Mouse (Mus musculus) T-helper 17 cell (primary cell): ENCODE results near the gene Nfix.

Source experiments
- in situ Hi-C, 2 experiments: fragments of 300-600 bp; cut with MboI, MseI; formaldehyde crosslinking; loops; 1 replicate in 1 of 2; 2 replicates in 1 of 2; pipeline ENCODE4 v1.15.1; 2025; ENCODE audit warnings: high pct_unique_total_duplicates in 2 of 2

Gene Nfix

DNA sequence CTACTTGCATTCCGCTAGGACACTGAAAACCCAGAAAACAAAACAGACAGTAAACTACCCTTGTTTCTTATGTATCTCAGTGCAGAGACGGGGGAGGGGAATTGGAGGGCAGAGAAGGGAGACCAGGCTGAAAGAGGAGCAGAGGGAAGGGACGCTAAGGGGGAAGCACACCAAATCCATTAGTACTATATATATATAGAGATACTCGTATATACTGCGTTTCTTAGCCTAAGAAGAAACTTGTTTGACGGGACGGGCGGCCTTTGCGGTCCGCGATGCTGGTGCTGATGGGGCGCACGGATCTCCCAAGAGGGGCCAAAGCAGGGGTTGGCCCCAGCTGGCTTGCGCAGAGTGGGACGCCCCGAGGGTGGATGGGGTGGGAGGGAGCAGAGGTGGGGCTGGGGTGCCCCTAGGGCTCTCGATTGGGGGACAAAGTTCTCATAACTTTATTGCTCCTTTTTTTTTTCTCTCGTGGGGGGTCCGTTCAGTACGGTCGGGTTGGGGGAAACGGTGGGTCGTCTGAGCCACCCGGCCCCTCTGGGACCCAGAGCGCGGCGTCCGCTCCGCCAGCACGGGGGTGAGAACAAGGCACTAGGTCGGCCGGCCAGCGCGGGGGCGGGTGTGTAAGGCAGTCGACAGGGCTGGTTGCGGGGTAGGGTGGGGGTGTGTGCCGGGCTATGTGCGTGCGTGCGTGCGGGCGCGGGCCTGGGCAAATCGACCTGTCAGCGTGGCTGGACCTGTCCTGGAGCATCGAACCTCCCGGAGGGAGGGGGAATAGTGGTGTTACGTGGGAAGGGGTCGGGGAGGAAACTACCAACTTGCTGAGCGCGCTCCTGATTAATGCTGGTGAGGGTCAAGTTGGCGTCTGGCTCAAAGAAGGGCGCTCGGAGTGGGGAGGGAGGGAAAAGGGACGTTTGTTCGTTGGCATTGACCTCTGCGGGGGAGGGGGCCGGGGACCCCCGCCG, 95.0 kb downstream of the Nfix start:
- in situ Hi-C loops, result no loop called here

DNA sequence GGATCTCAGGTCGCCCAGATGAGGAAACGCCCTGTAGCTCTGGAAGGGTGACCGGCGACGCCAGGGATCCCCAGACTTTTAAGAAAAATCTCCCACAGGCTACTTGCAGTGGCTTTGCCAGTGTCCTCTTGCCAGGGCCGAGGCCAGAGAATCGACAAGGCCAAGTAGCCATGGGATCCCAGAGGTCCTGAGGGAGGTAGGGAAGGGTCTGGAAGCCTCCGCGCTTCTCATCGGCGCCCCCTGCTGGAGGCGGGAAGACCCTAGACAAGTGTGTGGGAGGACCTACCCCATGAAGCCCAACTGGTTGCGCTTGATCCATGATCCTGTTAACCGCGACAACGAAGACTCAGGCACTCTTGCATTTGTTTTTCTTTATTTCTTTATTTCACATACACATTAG, 95.8 kb downstream of the Nfix start:
- in situ Hi-C loops, result no loop called here

DNA sequence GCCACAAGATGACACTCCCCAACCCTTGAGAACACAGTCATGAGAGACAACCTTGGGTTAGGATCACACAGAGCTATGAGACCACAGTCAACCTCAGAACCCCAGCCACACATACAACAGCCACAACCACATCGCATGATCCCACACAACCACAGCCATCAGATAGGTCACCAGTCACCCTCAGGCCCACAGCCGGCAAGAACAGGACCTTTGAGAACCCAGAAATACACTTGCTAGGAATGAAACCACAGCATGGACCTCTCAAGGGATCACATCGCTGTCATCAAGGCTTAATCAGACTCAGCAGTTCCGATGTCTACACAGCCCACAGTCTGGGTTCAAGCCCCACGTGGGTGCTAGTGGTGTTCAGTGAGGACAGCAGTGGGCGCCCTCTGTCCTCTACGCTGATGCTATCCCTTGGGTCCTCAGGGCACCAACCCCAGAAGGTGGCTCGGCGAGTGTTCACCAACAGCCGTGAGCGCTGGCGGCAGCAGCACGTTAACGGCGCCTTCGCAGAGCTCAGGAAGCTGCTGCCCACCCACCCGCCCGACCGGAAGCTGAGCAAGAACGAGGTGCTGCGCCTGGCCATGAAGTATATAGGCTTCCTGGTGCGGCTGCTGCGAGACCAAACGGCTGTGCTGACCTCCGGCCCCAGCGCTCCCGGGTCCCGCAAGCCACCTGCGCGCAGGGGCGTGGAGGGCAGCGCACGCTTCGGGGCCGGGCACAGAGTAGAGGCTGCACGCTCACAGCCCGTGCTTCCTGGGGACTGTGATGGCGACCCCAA, 96.5 kb downstream of the Nfix start:
- in situ Hi-C loops, result no loop called here

DNA sequence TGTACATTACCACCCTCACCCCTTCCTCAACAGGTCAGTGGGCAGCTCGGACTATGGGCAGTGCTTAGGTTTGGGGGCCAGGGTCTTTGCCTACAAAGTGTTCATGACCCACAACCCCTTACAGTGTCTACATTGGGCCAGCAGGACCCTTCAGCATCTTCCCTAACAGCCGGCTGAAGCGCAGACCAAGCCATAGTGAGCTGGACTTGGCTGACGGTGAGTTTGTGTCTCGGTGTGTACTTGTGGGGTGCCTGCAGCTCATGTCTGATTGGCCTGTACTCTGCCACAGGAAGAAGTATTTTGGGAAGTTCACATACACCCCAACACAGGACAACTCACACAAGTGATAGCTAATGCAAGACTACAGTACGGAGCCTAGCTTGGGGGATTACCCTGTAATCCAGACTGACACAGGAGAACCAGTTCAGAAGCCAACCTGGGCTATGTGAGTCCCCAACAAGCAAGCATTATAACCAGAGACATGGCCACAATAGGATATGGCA, 97.1 kb downstream of the Nfix start:
- in situ Hi-C loops, result no loop called here

DNA sequence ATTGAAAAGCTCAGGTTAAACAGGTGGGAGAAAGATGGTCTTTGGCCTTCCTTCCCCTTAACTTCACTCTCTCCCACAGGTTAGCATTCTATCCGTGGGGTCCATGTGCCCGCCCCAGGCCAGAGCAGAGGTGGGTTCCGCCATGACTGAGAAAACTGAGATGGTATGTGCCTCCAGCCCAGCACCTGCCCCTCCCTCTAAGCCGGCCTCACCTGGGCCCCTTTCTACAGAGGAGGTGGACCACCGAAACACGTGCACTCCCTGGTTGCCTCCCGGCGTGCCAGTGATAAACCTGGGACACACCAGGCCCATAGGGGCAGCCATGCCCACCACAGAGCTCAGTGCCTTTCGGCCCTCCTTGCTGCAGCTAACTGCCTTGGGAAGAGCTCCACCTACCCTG, 97.6 kb downstream of the Nfix start:
- in situ Hi-C loops, result no loop called here

DNA sequence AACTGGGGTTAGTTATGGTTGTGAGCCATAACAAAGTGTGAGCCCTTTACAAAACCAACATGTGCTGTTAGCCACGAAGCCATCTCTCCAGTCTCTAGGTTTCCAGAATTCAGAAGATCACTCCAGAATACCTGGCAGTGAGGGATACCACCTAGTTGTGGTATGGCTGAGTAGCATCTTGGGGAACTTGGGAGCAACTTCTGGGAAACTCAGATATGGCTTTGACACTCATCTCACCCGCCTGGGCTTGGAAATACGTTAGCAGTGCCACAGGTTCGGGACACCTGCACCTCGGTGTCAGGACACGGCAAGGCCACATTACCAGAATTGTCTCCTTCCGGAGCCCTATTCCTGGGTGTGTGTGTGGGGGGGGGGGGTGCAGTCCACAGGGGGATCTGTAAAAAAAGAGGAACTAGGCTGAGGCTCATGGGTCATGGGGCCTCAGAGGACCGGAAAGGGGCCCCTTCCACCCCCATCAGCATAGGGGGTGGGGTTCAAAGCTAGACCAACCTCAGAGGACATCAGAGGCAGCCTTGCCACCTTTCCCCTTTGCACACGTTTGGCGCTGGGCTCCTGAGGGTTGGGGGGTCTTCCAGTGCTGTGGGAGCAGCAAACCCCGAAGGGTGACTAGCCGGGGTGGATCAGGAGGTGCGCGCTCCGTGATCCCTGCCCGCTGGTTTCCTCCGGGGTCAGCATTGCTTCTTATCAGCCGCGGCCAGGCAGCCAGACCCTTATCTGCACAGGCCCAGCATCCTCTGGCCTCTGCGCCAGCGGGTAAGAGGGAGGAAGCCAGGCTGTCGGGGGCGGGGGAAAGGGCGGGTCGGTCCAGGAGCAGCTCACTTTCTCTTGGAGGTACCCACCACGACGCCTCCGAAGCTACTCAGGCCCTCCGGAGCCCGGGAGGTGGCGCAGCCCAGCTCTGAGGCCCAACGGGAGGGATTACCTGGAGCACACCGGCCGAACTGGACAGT, 98.9 kb downstream of the Nfix start, which contains the start of gene Lyl1:
Lyl1 (plus strand) TSS at position 517 of the 971 bp plus-strand sequence.
- in situ Hi-C loops, result no loop called here

DNA sequence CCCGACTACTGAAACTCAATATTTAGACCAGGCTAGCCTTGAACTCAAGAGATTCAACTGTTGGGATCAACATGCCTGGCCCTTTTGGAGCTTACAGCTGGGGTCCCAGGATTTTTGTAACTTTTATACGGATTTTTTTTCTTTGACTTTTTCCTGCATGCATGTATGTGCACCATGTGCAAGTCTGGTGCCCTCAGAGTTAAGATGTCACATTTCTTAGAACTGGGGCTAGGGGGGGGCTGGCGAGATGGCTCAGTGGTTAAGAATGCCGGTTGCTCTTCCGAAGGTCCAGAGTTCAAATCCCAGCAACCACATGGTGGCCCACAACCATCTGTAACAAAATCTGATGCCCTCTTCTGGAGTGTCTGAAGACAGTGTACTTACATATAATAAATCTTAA, 99.6 kb downstream of the Nfix start:
- in situ Hi-C loops, result no loop called here

DNA sequence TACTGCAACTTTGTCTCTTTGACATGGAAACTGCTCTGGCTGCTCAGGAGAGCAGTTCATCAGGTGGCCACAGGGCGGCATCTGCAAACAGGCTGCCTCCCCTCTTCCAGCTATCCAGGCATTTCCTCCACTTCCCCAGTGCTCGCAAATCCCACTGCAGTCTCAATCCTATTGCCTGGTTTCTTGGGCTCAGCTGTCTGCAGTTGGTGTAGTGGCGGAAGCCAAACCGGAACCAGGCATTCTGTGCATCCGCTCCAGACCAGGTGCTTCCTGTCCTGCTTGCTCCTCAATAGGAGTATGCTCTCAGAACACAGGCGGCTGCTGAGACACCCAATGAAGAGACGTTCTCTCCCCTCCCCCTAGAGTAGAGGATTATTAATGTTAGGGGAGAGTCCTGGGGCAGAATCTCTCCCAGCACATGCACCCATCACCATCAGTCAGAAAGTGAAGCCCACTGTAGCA, 100.3 kb downstream of the Nfix start:
- in situ Hi-C loops, result loop anchor here in 1 of 2 experiments (5.0 kb wide), 1 partner anchor 63 kb away; no protein-coding TSS in a partner anchor

DNA sequence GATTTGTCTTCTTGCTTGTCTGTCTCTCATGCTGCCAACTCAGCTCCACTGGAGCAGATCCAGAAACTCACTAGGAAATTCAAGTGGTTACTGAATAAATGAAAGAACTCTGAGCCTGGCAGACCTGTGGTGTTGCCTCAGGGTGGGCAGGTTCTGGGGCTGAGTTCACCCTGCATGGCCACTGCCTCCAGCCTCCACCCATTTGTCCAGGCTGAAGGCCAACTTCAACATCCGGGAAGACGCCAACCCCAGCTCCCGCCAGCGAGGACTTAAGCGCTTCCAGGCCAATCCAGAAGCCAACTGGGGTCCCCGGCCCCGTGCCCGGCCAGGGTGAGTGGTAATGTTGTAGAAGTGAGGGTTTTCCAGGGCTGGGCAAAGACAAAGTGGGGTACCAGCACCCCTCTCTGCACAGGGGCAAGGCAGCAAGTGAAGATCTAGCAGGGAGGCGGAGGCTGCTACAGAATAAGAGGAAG, 101.2 kb downstream of the Nfix start:
- in situ Hi-C loops, result loop anchor here in 1 of 2 experiments (5.0 kb wide), 1 partner anchor 62 kb away; no protein-coding TSS in a partner anchor

DNA sequence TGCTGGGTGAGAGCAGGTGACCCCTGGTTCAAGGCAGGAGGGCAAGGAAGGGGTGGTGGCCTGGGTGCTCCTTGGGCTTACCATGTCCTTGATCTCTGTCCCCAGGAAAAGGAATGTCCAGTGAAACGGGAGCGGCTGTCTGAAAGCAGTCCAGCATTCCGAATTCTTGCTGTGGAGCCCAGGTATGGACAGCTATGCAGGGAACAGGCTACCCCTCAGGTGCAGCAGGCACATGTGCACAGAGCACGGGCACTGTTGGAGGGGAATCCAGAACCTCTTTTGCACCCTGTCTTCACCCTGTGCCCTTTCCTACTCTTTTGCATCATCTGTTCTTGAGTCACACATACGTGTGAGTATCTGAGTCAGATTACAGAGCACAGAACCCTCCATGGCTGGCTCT, 101.9 kb downstream of the Nfix start:
- in situ Hi-C loops, result loop anchor here in 1 of 2 experiments (5.0 kb wide), 1 partner anchor 61 kb away; no protein-coding TSS in a partner anchor

DNA sequence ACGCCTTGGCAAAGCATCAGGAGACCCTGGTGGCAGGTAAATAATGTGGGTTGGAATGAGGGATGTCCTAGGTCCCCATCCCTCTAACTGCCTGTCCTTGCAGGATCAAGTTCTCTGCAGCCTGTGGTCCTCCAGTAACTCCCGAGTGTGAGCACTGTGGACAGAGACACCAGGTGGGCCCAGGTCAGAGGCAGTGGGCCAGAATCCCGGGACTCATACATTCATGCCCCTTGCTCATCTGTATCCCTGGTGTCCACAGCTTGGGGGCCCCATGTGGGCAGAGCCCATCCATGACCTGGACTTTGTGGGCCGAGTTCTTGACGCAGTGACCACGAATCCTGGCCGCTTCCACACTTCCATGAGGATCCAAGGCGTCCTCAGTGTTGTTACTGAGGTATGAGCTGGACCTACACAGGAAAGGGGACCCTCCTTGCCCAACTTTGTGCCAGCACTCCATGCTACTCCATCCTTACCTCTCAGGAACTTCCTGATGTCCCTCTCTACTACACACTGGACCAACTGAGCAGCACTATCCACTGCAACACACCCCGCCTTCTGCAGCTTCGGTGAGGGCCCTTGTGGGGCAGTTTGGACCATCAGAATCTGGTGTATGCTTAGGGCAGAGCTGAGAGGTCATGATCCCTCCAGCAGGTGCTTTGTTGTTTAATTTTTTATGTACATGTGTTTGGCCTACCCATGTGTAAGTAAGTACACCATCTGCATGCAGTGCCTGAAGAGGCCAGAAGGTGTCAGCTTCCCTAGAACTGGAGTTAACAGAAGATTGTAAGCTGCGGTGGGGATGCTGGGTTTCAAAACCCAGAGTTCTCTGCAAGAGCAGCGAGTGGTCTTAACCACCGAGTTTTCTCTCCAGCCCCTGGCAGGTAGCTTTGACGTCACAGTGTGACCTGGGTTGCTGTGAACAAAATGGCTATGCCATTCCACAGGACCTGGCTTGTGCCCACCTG, 102.7 kb downstream of the Nfix start:
- in situ Hi-C loops, result loop anchor here in 1 of 2 experiments (5.0 kb wide), 1 partner anchor 60 kb away; no protein-coding TSS in a partner anchor

DNA sequence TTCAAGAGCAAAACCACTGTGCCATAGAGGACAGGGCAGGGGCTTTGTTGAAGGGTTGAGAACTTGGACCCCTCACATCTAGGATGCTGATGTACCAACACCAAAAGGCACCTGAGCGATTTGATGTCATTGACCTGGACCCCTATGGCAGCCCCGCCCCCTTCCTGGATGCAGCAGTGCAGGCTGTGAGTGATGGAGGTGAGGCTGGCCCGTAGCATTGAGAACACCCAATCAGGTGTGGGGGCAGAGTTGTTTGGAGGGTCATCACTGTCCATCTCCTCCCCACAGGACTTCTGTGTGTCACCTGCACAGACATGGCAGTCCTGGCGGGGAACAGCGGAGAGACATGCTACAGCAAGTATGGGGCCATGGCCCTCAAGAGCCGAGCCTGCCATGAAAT, 105.0 kb downstream of the Nfix start:
- in situ Hi-C loops, result loop anchor here in 1 of 2 experiments (5.0 kb wide), 1 partner anchor 58 kb away; no protein-coding TSS in a partner anchor

DNA sequence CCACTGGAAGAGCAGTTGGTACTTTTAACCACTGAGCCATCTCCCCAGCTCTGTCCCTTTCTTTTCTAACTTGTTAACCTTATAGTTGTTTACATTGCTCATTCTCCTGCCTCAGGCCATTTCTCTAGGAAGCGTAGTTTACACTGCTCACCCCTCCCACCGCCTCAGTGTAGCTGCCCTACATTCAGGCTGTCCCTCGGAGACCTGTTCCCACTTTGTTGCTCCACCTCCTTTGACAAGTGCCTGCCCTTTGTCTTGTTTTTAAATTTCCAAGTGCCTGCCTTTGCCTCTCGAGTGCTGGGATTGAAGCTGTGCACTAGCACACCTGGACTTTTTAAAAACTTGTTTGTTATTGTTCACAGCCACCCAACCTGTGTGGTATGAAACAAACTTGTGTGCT, 106.8 kb downstream of the Nfix start:
- in situ Hi-C loops, result no loop called here

DNA sequence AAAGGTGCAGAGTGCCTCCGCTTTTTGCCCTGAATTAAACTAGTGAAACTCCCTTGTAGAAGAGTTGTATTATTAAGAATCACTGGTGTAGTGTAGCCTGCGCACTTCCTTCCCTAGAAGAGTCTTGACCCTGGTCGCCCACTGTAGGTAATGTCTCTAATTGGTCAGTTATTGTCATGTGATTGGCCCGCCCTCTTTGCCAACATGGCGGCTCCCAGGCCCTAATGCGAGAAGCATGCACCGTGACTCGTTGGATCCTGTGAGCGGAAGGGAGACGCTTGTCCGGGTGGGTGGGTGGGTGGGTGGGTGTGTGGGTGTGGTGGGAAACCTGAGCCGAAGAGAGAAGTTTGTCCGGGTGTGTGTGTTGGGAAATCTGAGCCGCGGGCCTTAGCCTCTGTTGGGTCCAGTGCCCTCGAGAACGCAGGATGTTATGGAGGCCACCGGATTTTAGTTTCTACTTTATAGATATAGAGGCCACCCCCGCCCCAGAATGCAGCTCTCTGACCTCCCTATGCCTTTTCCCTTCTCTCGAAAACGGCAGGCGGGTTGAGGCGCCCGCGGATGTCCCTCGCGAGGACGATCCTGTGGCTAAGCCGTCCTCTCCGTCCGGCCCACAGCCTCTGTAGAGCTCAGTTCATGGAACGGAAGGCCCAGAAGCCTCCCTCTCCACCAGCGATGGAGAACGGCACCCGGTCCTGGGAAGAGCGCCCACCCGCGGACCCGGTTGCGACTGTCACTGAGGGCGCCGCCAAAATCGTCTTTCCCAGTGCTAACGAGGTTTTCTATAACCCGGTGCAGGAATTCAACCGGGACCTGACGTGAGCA, 110.8 kb downstream of the Nfix start:
- in situ Hi-C loops, result no loop called here

DNA sequence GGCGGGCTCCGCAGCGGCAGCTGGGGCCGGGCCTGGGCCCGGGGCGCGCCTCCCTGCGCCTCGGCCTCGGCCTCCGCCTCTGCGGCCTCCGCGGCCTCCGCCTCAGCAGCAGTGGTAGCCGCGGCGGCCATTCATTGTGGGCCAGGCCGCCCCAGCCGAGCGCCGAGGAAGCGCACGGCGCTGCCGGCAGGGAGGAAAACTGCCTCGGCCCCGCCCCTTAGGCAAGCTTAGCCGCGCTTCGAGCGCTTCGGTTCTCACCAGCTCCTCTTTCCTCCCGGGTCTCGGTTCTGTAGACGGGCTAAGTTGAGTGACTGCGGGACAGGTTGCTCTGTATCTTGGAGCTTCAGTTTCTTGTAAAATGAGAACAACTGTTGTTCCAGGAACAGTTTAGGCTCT, 112.4 kb downstream of the Nfix start, which contains the start of gene Nacc1:
Nacc1 (minus strand) TSS at position 158 of the 396 bp plus-strand sequence.
- in situ Hi-C loops, result no loop called here

DNA sequence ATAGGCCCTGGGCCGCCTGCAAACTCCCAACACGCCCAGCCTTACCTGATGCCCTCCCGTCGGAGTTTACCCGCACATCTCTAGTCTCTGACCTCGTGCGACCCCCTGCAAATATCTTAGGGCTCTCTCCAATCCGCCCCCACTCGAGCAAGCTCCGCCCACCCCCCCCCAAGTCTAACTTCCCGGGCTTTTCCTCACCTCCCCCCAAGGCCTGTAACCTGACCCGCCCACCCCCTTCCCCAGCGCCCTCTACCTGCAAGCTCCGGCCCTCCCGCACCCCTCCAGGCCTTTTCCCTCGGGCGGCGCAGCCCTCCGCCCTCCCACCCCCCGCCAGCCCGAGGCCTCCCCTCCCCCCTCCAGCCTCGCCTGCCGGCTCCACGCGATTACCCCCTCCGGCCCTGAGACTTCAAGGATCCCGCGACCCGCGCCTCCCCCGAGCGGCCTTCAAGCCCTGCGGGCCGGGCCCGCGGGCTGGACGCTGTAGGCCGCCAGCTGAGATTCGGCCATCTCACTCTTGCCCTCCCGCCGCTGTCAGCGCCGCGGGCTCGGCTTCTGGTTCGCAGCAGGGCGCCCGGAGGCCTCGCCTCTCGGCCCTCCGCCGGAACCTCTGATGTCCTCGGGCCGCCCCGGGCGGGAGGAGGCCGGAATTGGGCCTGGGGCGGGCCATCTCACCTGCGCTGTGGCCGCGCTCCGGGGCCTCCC, 113.0 kb downstream of the Nfix start:
- in situ Hi-C loops, result no loop called here

DNA sequence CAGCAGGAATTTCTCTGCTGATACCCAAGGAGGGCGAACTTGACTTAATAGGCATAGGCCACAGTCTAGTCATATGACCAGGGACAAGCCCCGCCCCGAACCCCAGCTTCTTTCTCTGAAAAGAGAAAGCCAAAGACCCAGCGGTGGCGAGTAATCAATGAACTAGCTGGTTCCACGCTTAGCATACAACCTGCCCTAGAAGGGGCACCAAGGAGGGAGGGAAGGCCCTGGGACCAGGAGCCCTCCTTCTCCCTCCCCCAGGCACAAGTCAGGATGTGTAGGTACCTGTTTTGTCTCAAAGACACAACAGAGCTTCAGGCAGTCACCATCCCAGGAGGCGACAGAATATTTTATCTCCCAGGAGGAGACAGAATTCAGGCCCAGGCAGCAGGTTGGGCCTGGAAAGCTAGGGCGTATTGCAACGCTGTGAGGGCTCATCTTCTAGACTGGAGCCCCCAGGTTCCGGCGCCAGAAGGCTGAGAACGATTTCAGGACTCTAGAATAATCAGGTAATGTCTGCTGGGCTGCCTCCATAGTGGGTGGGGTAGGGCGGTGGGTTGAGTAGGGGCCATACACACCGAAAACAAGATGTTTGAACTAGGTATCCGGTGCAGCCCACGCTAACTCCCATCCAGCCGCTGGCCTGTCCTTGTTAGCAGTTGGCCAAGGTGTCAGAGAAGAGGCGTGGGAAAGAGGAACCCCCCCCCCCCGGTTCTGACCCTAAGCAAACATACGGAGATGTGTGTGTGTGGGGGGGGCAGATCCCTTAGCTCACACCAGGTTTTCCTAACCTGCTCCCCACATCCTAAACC, 113.7 kb downstream of the Nfix start, which contains the start of gene Trmt1:
Trmt1 (plus strand) TSS at position 117 of the 812 bp plus-strand sequence.
- in situ Hi-C loops, result no loop called here
